Mouse (Mus musculus) heart, embryonic 15.5 days (tissue): ENCODE data around the gene Trim62. TPM values are rescaled to one million over a fixed set of nuclear protein-coding genes. Genes with fewer than 3 reads are reported as not detected.

Source experiments
- ATAC-seq: fragments of 200-750 bp; cut with Nextera tagmentation; replicated peaks from 2 replicates; pipeline ENCODE4 v1.8.0; 2017; ENCODE audit warnings: low read depth, moderate TSS enrichment; ENCODE audit not compliant: insufficient number of reproducible peaks, insufficient read depth, low FRiP score
- H3K27ac ChIP-seq: fragments of 300-500 bp; sonication (generic); 2 replicates; pipeline ENCODE4 v1.5.1; 2015; ENCODE audit warnings: mild to moderate bottlenecking, inconsistent platforms
- H3K27me3 ChIP-seq: fragments of 300-500 bp; sonication (generic); 2 replicates; pipeline ENCODE4 v1.6.1; 2015; ENCODE audit warnings: inconsistent platforms
- H3K36me3 ChIP-seq: fragments of 300-500 bp; sonication (generic); 2 replicates; pipeline ENCODE4 v1.6.1; 2015; ENCODE audit warnings: mild to moderate bottlenecking, inconsistent platforms
- H3K4me1 ChIP-seq: fragments of 300-500 bp; sonication (generic); replicated peaks from 2 replicates; pipeline ENCODE4 v1.6.1; 2015; ENCODE audit warnings: inconsistent platforms
- H3K4me2 ChIP-seq: fragments of 300-500 bp; sonication (generic); 2 replicates; pipeline ENCODE4 v1.6.1; 2015; ENCODE audit warnings: inconsistent platforms, mild to moderate bottlenecking, moderate library complexity
- H3K4me3 ChIP-seq: fragments of 300-500 bp; sonication (generic); 2 replicates; pipeline ENCODE4 v1.5.1; 2015; ENCODE audit warnings: mild to moderate bottlenecking, inconsistent platforms
- H3K9ac ChIP-seq: fragments of 300-500 bp; sonication (generic); 2 replicates; pipeline ENCODE4 v1.6.1; 2015; ENCODE audit warnings: mild to moderate bottlenecking, inconsistent platforms
- H3K9me3 ChIP-seq: fragments of 300-500 bp; sonication (generic); replicated peaks from 2 replicates; pipeline ENCODE4 v1.6.1; 2016; ENCODE audit warnings: inconsistent platforms
- WGBS: fragments of 180-500 bp; shearing (Covaris S2); methylation state at CpG from one replicate; pipeline ENCODE4 v1.1.7; 2015; ENCODE audit warnings: mixed read lengths; 5-methylcytosine and 5-hydroxymethylcytosine counted together
- polyA plus RNA-seq: library from polyadenylated mRNA; unstranded; fragments of >200 nt; fragmentation: Nextera tagmentation; extraction: Ambion mirVana; gene quantifications from 2 replicates; pipeline ENCODE4 v1.2.1, GENCODE M21; 2015

Gene Trim62
- polyA plus RNA-seq, 1 experiment from 2014 or later, result 2.3 TPM

- Histone ChIP-seq H3K36me3 (no peaks in the 10 kb centered on the region), H3K27ac (peak overlapping the region; percentile 47), H3K4me3 (no peak overlapping the region), H3K4me2 (no peak overlapping the region), H3K9me3 (no peaks in the 10 kb centered on the region), H3K4me1 (peaks cover 27% of the 10 kb centered on the region), H3K9ac (no peak overlapping the region), H3K27me3 (no peaks in the 10 kb centered on the region)
- WGBS, result 16% methylated on average over 6 of the region's 7 CpGs
- peak; percentile 17; the same call in 1 of the 2 replicates for ATAC-seq
Measured at GRCm38 (mm10) chr4:128897911-128898421, 14.6 kb downstream of the Trim62 start.

- Histone ChIP-seq H3K4me1 (peaks cover 33% of the 10 kb centered on the region), H3K27ac (peak overlapping the region; percentile 43), H3K27me3 (no peaks in the 10 kb centered on the region), H3K4me2 (no peak overlapping the region), H3K36me3 (no peaks in the 10 kb centered on the region), H3K9ac (no peak overlapping the region), H3K4me3 (no peak overlapping the region), H3K9me3 (no peaks in the 10 kb centered on the region)
- ATAC-seq, result peak; percentile 62
- WGBS, result 2% methylated on average over 6 of the region's 6 CpGs
Measured at GRCm38 (mm10) chr4:128899332-128899731, 16.0 kb downstream of the Trim62 start.

DNA sequence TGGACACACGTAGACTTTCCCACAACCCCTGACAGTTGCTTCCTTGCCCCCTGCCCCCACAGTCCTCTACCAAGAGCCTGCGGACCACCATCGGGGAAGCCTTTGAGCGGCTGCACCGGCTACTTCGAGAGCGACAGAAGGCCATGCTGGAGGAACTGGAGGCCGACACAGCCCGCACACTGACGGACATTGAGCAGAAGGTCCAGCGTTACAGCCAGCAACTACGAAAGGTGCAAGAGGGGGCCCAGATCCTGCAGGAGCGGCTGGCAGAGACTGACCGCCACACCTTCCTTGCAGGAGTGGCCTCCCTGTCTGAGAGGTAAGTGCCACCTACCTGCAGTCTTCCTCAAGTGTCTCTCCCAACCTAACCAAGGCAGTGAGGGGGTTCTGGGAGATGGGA lies 17.1 kb downstream of the Trim62 start:
- WGBS, result 83% methylated on average over 14 of the region's 14 CpGs
- ATAC-seq, result no peak
- no peak overlapping the region for H3K4me3 ChIP-seq
- no peaks in the 10 kb centered on the region for H3K27me3 ChIP-seq
- no peaks in the 10 kb centered on the region for H3K36me3 ChIP-seq
- H3K4me2 ChIP-seq, result no peak overlapping the region
- H3K4me1 ChIP-seq, result peaks cover 39% of the 10 kb centered on the region
- no peak overlapping the region for H3K9ac ChIP-seq
- no peaks in the 10 kb centered on the region for H3K9me3 ChIP-seq
- no peak overlapping the region for H3K27ac ChIP-seq

- Histone ChIP-seq H3K4me3 (no peak overlapping the region), H3K4me1 (peaks cover 39% of the 10 kb centered on the region), H3K9ac (no peak overlapping the region), H3K27me3 (no peaks in the 10 kb centered on the region), H3K9me3 (no peaks in the 10 kb centered on the region), H3K4me2 (no peak overlapping the region), H3K36me3 (no peaks in the 10 kb centered on the region), H3K27ac (no peak overlapping the region)
- no peak for ATAC-seq
- WGBS, result 82% methylated on average over 8 of the region's 8 CpGs
Measured at GRCm38 (mm10) chr4:128902390-128902789, 19.0 kb downstream of the Trim62 start.

DNA sequence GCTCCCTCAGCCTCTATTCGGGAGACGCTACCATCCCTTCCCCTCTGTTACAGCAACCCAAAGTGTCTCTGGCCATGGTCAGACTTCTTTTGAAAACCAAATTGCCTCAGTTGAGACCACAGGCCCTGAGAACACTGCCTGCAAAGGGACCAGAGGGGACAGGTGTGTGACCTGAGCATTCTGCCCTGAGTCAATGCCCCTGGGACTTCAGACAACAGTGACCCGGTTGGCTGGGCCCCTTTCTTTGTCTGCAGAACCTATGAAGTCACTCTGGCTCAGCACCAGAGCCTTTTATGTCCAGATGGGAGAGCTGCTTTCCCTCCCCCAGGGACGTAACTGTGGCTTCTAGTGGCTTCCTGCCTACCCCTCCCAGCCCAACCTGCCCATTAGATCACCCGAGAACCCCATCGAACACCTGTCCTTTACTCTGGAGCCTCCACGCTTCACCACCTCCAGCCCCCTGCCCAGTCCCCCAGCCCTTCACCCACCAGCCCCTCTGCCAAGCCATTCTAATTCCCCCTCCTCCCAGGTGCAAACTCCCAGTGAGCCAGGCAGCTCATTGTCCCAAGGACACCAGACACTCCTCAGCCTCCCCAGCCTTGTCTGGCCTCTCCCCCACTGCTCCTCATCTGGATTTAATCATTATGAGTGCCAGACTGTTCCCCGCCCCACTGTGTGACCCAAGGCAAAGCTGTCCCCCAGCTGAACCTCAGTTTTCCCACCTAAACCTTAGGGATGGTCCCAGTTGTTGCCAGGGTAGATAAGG lies 20.8 kb downstream of the Trim62 start:
- H3K27ac ChIP-seq, result no peak overlapping the region
- peaks cover 3% of the 10 kb centered on the region; the same call in 1 of the 2 replicates for H3K27me3 ChIP-seq
- WGBS, result 62% methylated on average over 8 of the region's 8 CpGs
- H3K9me3 ChIP-seq, result no peaks in the 10 kb centered on the region
- H3K9ac ChIP-seq, result no peak overlapping the region
- H3K4me1 ChIP-seq, result peaks cover 22% of the 10 kb centered on the region
- no peak overlapping the region for H3K4me2 ChIP-seq
- H3K36me3 ChIP-seq, result no peaks in the 10 kb centered on the region
- no peak for ATAC-seq
- H3K4me3 ChIP-seq, result no peak overlapping the region

DNA sequence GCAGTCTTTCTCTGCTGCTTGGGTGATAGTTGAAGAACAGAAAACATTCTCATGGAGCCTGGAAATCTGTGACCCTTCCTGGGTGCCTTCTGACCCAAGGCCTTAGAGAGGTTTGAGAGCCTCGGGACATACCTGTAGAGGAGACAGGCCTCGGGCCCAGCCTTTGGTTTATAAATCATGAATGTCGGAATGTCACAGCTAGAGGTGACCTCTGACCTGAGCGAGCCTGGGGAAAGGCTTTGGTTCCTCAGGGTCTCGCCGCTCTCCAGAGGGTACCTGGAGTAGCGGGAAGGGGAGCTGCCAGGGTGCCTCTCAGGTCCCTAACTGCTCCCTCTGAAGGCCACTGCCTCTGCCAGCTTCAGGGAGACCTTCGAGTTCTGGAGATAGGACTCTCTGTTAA lies 21.9 kb downstream of the Trim62 start:
- peaks cover 13% of the 10 kb centered on the region for H3K4me1 ChIP-seq
- peaks cover 3% of the 10 kb centered on the region; the same call in 1 of the 2 replicates for H3K27me3 ChIP-seq
- H3K27ac ChIP-seq, result no peak overlapping the region
- no peaks in the 10 kb centered on the region for H3K36me3 ChIP-seq
- no peak overlapping the region for H3K4me3 ChIP-seq
- H3K9me3 ChIP-seq, result no peaks in the 10 kb centered on the region
- 53% methylated on average over 8 of the region's 8 CpGs for WGBS
- ATAC-seq, result no peak
- no peak overlapping the region for H3K4me2 ChIP-seq
- H3K9ac ChIP-seq, result no peak overlapping the region

DNA sequence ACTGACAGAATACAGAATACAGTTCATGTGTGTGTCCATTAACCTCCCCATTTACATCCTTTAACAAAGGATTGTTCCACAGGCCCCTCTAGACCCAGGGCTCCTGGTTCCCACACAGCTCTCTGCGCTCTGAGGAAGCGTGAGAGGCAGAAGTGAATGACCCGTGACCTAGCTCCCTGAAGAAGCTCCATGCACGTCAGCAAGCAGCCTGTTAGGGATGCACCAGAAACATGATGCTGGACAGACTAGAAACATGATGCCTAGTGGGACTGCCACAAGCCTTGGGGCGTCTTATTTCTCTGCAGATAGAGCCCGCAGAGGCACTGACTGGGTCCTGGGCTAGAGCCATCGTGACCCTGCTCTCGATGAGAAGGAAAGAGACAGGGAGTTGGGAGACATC lies 23.4 kb downstream of the Trim62 start:
- no peak overlapping the region for H3K9ac ChIP-seq
- peaks cover 3% of the 10 kb centered on the region; the same call in 1 of the 2 replicates for H3K27me3 ChIP-seq
- no peak overlapping the region for H3K4me3 ChIP-seq
- no peaks in the 10 kb centered on the region for H3K9me3 ChIP-seq
- no peak overlapping the region for H3K27ac ChIP-seq
- H3K4me2 ChIP-seq, result no peak overlapping the region
- no peaks in the 10 kb centered on the region for H3K36me3 ChIP-seq
- WGBS, result 74% methylated on average over 8 of the region's 8 CpGs
- H3K4me1 ChIP-seq, result peaks cover 13% of the 10 kb centered on the region
- no peak for ATAC-seq

- no peak overlapping the region for H3K9ac ChIP-seq
- no peaks in the 10 kb centered on the region for H3K9me3 ChIP-seq
- peaks cover 13% of the 10 kb centered on the region for H3K4me1 ChIP-seq
- ATAC-seq, result no peak
- WGBS, result 60% methylated on average over 12 of the region's 12 CpGs
- H3K36me3 ChIP-seq, result no peaks in the 10 kb centered on the region
- no peak overlapping the region for H3K27ac ChIP-seq
- H3K27me3 ChIP-seq, result peaks cover 3% of the 10 kb centered on the region; the same call in 1 of the 2 replicates
- no peak overlapping the region for H3K4me3 ChIP-seq
- H3K4me2 ChIP-seq, result no peak overlapping the region
Measured at GRCm38 (mm10) chr4:128907238-128907968, 24.0 kb downstream of the Trim62 start.

DNA sequence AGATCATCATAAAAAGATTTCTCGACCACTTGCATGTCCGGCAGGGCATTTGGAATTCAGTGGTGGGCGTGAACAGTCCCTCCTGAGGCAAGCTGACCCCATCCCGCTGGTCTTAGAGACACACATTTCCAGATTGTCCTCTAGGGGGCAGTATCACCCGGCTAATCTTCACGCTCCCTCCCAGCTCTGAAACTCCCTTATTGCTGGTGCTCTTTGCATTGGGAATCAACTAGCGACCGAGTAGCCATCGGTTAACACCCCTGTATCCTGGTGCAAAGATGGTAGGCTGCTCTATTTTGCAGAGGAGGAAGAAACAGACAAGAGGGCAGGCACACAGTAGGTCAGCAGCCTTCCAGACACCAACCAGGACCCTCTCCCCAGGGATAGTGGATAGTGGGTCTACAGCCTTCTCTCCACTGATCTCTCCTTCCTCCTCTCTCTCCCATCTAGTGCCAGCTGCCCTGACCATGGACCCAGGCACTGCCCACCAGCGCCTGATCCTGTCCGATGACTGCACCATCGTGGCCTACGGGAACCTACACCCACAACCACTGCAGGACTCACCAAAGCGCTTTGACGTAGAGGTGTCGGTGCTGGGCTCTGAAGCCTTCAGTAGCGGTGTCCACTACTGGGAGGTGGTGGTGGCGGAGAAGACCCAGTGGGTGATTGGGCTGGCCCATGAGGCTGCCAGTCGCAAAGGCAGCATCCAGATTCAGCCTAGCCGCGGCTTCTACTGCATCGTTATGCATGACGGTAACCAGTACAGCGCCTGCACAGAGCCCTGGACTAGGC lies 25.4 kb downstream of the Trim62 start:
- Histone ChIP-seq H3K36me3 (no peaks in the 10 kb centered on the region), H3K4me1 (peaks cover 12% of the 10 kb centered on the region), H3K27me3 (peaks cover 3% of the 10 kb centered on the region; the same call in 1 of the 2 replicates), H3K9ac (no peak overlapping the region), H3K27ac (no peak overlapping the region), H3K4me2 (no peak overlapping the region), H3K4me3 (no peak overlapping the region), H3K9me3 (no peaks in the 10 kb centered on the region)
- 61% methylated on average over 24 of the region's 24 CpGs for WGBS
- ATAC-seq, result no peak

- H3K27me3 ChIP-seq, result peaks cover 3% of the 10 kb centered on the region; the same call in 1 of the 2 replicates
- no peak for ATAC-seq
- no peak overlapping the region for H3K4me3 ChIP-seq
- WGBS, result 78% methylated on average over 14 of the region's 14 CpGs
- H3K4me2 ChIP-seq, result no peak overlapping the region
- H3K27ac ChIP-seq, result no peak overlapping the region
- H3K9me3 ChIP-seq, result no peaks in the 10 kb centered on the region
- H3K9ac ChIP-seq, result no peak overlapping the region
- peaks cover 6% of the 10 kb centered on the region for H3K4me1 ChIP-seq
- no peaks in the 10 kb centered on the region for H3K36me3 ChIP-seq
Measured at GRCm38 (mm10) chr4:128909378-128909831, 26.0 kb downstream of the Trim62 start.
